ENCODE assay signal across 21 mouse cellular contexts in the genomic region with DNA sequence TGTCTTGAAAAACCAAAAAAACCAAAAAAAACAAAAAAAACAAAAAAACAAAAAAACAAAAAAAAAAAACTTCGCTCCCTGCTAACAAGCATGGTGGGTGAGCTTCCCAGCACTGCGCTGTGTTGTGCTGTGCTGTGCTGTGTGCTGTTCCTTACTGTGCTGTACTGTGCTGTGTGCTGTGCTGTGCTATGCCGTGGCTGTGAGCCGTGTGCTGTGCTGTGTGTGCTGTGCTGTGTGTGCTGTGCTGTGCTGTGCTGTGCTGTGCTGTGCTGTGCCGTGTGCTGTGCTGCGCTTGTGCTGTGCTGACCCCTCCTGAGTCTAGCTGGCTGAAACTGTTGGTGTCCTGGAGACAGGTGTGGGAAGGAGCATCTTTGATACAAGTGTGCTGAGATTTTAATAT. TPM values are rescaled to one million over a fixed set of nuclear protein-coding genes. Genes with fewer than 3 reads are reported as not detected.
DNase-seq lines count a peak whose midpoint lies in the region; ATAC-seq and TF ChIP-seq lines count a peak whose summit lies in the region.
"Had no signal": no experiment of that assay in that cellular context is flagged by ENCODE, and none has a peak within 500 bp of the region (broad histone marks: within the 10 kb centered on the region; RNA-seq: fewer than 3 reads in every experiment).

No protein-coding gene starts in this region.

- no peak overlapping the region for H3K4me3 ChIP-seq in heart, embryonic 13.5 days
- H3K4me3 ChIP-seq in liver, embryonic 13.5 days (replicated peaks) = no peak overlapping the region
- H3K4me3 ChIP-seq in liver, embryonic 12.5 days = no peak overlapping the region
- no peak overlapping the region for H3K4me3 ChIP-seq in neural tube, embryonic 13.5 days
- H3K4me3 ChIP-seq in neural tube, embryonic 15.5 days (replicated peaks) = no peak overlapping the region
- H3K4me3 ChIP-seq in stomach, postnatal 0 days (ENCODE audit: low read depth, low read length) = no peak overlapping the region
- H3K4me3 ChIP-seq: embryonic facial prominence, embryonic 15.5 days; left cerebral cortex, adult 2 months had no signal

- no peak for ATAC-seq in heart, embryonic 13.5 days (ENCODE audit: extremely low read depth, insufficient number of reproducible peaks, low FRiP score, low TSS enrichment)
- ATAC-seq in liver, embryonic 13.5 days (ENCODE audit: low read depth) = peak; percentile 51; the same call in 1 of the 2 replicates
- ATAC-seq in liver, embryonic 12.5 days = no peak
- ATAC-seq in neural tube, embryonic 13.5 days (ENCODE audit: low read depth) = peak; percentile 51; the same call in 1 of the 2 replicates
- no peak for ATAC-seq in neural tube, embryonic 15.5 days (ENCODE audit: low FRiP score)
- ATAC-seq in stomach, postnatal 0 days (ENCODE audit: low FRiP score, low TSS enrichment) = no peak
- ATAC-seq: inflammation-experienced regulatory T-cells, adult 6 months; Patski had no signal

- H3K4me1 ChIP-seq in heart, embryonic 13.5 days = peaks cover 99% of the 10 kb centered on the region
- H3K4me1 ChIP-seq in liver, embryonic 13.5 days (replicated peaks) = peaks cover 84% of the 10 kb centered on the region
- peaks cover 86% of the 10 kb centered on the region for H3K4me1 ChIP-seq in liver, embryonic 12.5 days
- H3K4me1 ChIP-seq in neural tube, embryonic 13.5 days (replicated peaks) = peaks cover 74% of the 10 kb centered on the region
- peaks cover 48% of the 10 kb centered on the region for H3K4me1 ChIP-seq in neural tube, embryonic 15.5 days
- peaks cover 19% of the 10 kb centered on the region for H3K4me1 ChIP-seq in stomach, postnatal 0 days (replicated peaks; ENCODE audit: control insufficient read depth, insufficient read depth)

- no peaks in the 10 kb centered on the region for H3K9me3 ChIP-seq in heart, embryonic 13.5 days
- H3K9me3 ChIP-seq in liver, embryonic 13.5 days (replicated peaks) = no peaks in the 10 kb centered on the region
- no peaks in the 10 kb centered on the region for H3K9me3 ChIP-seq in liver, embryonic 12.5 days (replicated peaks)
- no peaks in the 10 kb centered on the region for H3K9me3 ChIP-seq in neural tube, embryonic 13.5 days
- no peaks in the 10 kb centered on the region for H3K9me3 ChIP-seq in neural tube, embryonic 15.5 days (replicated peaks)
- H3K9me3 ChIP-seq in stomach, postnatal 0 days (ENCODE audit: control insufficient read depth, low read length) = no peaks in the 10 kb centered on the region
- H3K9me3 ChIP-seq: embryonic facial prominence, embryonic 15.5 days had no signal

- WGBS in heart, embryonic 13.5 days = 94% methylated on average over 6 of the region's 6 CpGs
- 87% methylated on average over 6 of the region's 6 CpGs for WGBS in liver, embryonic 13.5 days (ENCODE audit: insufficient replicate concordance)
- WGBS in liver, embryonic 12.5 days (ENCODE audit: insufficient replicate concordance) = 83% methylated on average over 6 of the region's 6 CpGs
- 94% methylated on average over 6 of the region's 6 CpGs for WGBS in neural tube, embryonic 13.5 days
- WGBS in neural tube, embryonic 15.5 days = 93% methylated on average over 6 of the region's 6 CpGs
- 90% methylated on average over 6 of the region's 6 CpGs for WGBS in stomach, postnatal 0 days

- peak overlapping the region; percentile 90 for H3K27ac ChIP-seq in heart, embryonic 13.5 days (replicated peaks)
- no peak overlapping the region for H3K27ac ChIP-seq in liver, embryonic 13.5 days
- no peak overlapping the region for H3K27ac ChIP-seq in liver, embryonic 12.5 days
- H3K27ac ChIP-seq in neural tube, embryonic 13.5 days (replicated peaks) = no peak overlapping the region
- H3K27ac ChIP-seq in neural tube, embryonic 15.5 days (replicated peaks) = no peak overlapping the region
- H3K27ac ChIP-seq in stomach, postnatal 0 days (replicated peaks) = peak overlapping the region; percentile 53; the same call in 1 of the 2 replicates
- H3K27ac ChIP-seq: embryonic facial prominence, embryonic 15.5 days; left cerebral cortex, adult 2 months had no signal

- no peak overlapping the region for H3K4me2 ChIP-seq in heart, embryonic 13.5 days
- no peak overlapping the region for H3K4me2 ChIP-seq in liver, embryonic 13.5 days
- H3K4me2 ChIP-seq in liver, embryonic 12.5 days = no peak overlapping the region
- no peak overlapping the region for H3K4me2 ChIP-seq in neural tube, embryonic 13.5 days
- H3K4me2 ChIP-seq in neural tube, embryonic 15.5 days = no peak overlapping the region
- no peak overlapping the region for H3K4me2 ChIP-seq in stomach, postnatal 0 days (replicated peaks; ENCODE audit: low read depth)
- H3K4me2 ChIP-seq: embryonic facial prominence, embryonic 15.5 days had no signal

- peaks cover 4% of the 10 kb centered on the region; the same call in 1 of the 2 replicates for H3K36me3 ChIP-seq in heart, embryonic 13.5 days
- no peaks in the 10 kb centered on the region for H3K36me3 ChIP-seq in liver, embryonic 13.5 days
- no peaks in the 10 kb centered on the region for H3K36me3 ChIP-seq in liver, embryonic 12.5 days
- H3K36me3 ChIP-seq in neural tube, embryonic 13.5 days = no peaks in the 10 kb centered on the region
- no peaks in the 10 kb centered on the region for H3K36me3 ChIP-seq in neural tube, embryonic 15.5 days
- no peaks in the 10 kb centered on the region for H3K36me3 ChIP-seq in stomach, postnatal 0 days (ENCODE audit: control insufficient read depth, insufficient read depth, low read length)
- H3K36me3 ChIP-seq: embryonic facial prominence, embryonic 15.5 days had no signal

- H3K27me3 ChIP-seq in heart, embryonic 13.5 days (replicated peaks) = no peaks in the 10 kb centered on the region
- H3K27me3 ChIP-seq in liver, embryonic 13.5 days = no peaks in the 10 kb centered on the region
- H3K27me3 ChIP-seq in liver, embryonic 12.5 days (replicated peaks) = no peaks in the 10 kb centered on the region
- no peaks in the 10 kb centered on the region for H3K27me3 ChIP-seq in neural tube, embryonic 13.5 days
- H3K27me3 ChIP-seq in neural tube, embryonic 15.5 days (replicated peaks) = no peaks in the 10 kb centered on the region
- H3K27me3 ChIP-seq in stomach, postnatal 0 days (ENCODE audit: control insufficient read depth, insufficient read depth, low read length) = no peaks in the 10 kb centered on the region
- H3K27me3 ChIP-seq: embryonic facial prominence, embryonic 15.5 days; Patski had no signal

- peak overlapping the region; percentile 50 for H3K9ac ChIP-seq in heart, embryonic 13.5 days
- H3K9ac ChIP-seq in liver, embryonic 13.5 days = no peak overlapping the region
- no peak overlapping the region for H3K9ac ChIP-seq in liver, embryonic 12.5 days
- no peak overlapping the region for H3K9ac ChIP-seq in neural tube, embryonic 13.5 days
- no peak overlapping the region for H3K9ac ChIP-seq in neural tube, embryonic 15.5 days (replicated peaks)
- no peak overlapping the region for H3K9ac ChIP-seq in stomach, postnatal 0 days (ENCODE audit: low read length)
- H3K9ac ChIP-seq: embryonic facial prominence, embryonic 15.5 days had no signal

- no peak for TF ChIP-seq CTCF in stomach, postnatal 0 days (IDR thresholded peaks at IDR 0.05; ENCODE audit: low read depth)

- DNase-seq in heart, adult 9 months (ENCODE audit: low spot score in 2 of 2) = no peak
- no peak for DNase-seq in liver, embryonic 13.5 days
- DNase-seq in stomach, postnatal 0 days (ENCODE audit: low spot score) = no peak
- DNase-seq in cerebellum, postnatal 4 days (ENCODE audit: low spot score in 2 of 2) = no peak
- DNase-seq: adrenal gland, adult 8-10 months; cerebellum, adult 9-10 months; kidney, adult 2 months; kidney, postnatal 25 days; left cerebral cortex, postnatal 4 days; liver; lung, adult 2 months; thymus, adult 18-20 months; thymus, postnatal 4 days had no signal

- TF ChIP-seq EP300 in stomach, postnatal 0 days (optimal IDR thresholded peaks at IDR 0.05) = no peak

RNA-seq across cellular contexts. Expression of a gene that starts 43.3 kb away (rescaled TPM):
- polyA plus RNA-seq in heart, embryonic 13.5 days (2015; fragmentation: Nextera tagmentation; extraction: Ambion mirVana) = 0.05 and 0.09 TPM in 2 replicates
- 0.07 TPM in 1 of 2 replicates, not detected in the other for polyA plus RNA-seq in liver, embryonic 13.5 days (2015; fragmentation: Nextera tagmentation; extraction: Ambion mirVana)
- polyA plus RNA-seq in liver, embryonic 12.5 days (2016; fragmentation: Nextera tagmentation; extraction: Ambion mirVana) = 0.04 and 0.06 TPM in 2 replicates
- polyA plus RNA-seq in neural tube, embryonic 13.5 days (2015; fragmentation: Nextera tagmentation; extraction: Ambion mirVana) = 0.13 TPM in 1 of 2 replicates, not detected in the other
- 0.23 TPM in 1 of 2 replicates, not detected in the other for polyA plus RNA-seq in neural tube, embryonic 15.5 days (2015; fragmentation: Nextera tagmentation; extraction: Ambion mirVana)
- polyA plus RNA-seq in stomach, postnatal 0 days (2015; fragmentation: Nextera tagmentation; extraction: Ambion mirVana) = 0.08 and 0.10 TPM in 2 replicates
- polyA plus RNA-seq: Patski had no signal

Comparison
In these comparisons a context has a peak if more than half of its experiments do, and no peak if none do; other contexts are left out.
1. ATAC-seq: peak in liver, embryonic 13.5 days (single experiment) and neural tube, embryonic 13.5 days (single experiment); none in heart, embryonic 13.5 days (single experiment), liver, embryonic 12.5 days (single experiment), neural tube, embryonic 15.5 days (single experiment) and stomach, postnatal 0 days (single experiment).
2. H3K27ac ChIP-seq: peak in heart, embryonic 13.5 days (single experiment) and stomach, postnatal 0 days (single experiment); none in liver, embryonic 13.5 days (single experiment), liver, embryonic 12.5 days (single experiment), neural tube, embryonic 13.5 days (single experiment) and neural tube, embryonic 15.5 days (single experiment).